Mouse (Mus musculus): ENCODE results near the gene Nrd1. TPM values are rescaled to one million over a fixed set of nuclear protein-coding genes. Genes with fewer than 3 reads are reported as not detected.

Gene Nrd1
- polyA plus RNA-seq, 1 experiment from 2014 or later, result 78.0 TPM

DNA sequence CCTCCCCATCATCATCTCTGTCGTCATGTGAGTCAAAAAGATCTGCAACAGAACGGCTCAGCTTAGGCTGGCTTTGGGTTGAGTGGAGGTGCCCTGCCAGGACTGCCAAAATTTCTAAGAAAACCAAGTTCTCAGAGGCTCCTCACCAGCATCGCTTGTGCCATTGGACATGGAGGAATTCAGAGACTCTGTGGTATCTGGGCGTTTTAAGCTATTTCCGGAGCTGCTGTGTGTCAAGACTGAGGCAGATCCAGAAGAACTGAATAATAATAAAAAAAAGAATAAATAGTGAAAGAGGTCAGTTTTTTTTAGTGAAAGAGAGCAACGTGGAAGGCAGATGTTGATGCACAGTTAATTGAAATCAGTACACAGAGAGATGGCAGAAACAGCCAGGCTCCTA lies 72.4 kb downstream of the Nrd1 start:
- WGBS, result 90% methylated on average over 6 of the region's 6 CpGs
- no peak for ATAC-seq (replicated peaks)
- no peak overlapping the region for H3K27ac ChIP-seq (replicated peaks)
- no peaks in the 10 kb centered on the region for H3K4me1 ChIP-seq
- no peaks in the 10 kb centered on the region for H3K9me3 ChIP-seq
- H3K36me3 ChIP-seq, result peaks cover 18% of the 10 kb centered on the region; the same call in 1 of the 2 replicates
- H3K27me3 ChIP-seq, result no peaks in the 10 kb centered on the region
- H3K4me2 ChIP-seq (replicated peaks), result no peak overlapping the region
- no peak overlapping the region for H3K9ac ChIP-seq (replicated peaks)
- H3K4me3 ChIP-seq, result no peak overlapping the region

DNA sequence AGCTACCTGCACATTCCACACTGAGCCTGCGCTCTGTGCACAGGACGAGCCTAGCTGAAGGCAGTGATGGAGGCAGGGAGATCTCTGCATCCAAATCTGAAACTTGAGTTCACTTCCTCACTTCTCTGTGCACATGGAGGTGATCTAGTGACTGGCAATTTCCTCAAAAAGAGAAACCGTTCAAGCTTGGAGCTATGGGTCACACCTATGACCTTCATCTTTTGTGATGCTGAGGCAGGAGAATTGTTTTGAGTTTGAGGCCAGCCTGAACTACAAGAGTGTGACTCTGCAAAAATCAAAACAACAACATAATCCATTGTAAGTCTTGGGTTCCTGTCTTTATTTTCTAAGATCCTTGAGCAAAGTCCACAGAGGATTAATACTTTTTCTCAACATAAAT lies 72.8 kb downstream of the Nrd1 start:
- Histone ChIP-seq H3K36me3 (peaks cover 16% of the 10 kb centered on the region; the same call in 1 of the 2 replicates), H3K27me3 (no peaks in the 10 kb centered on the region), H3K4me3 (no peak overlapping the region), H3K4me2 (replicated peaks) (no peak overlapping the region), H3K9ac (replicated peaks) (no peak overlapping the region), H3K4me1 (no peaks in the 10 kb centered on the region), H3K27ac (replicated peaks) (no peak overlapping the region), H3K9me3 (no peaks in the 10 kb centered on the region)
- ATAC-seq (replicated peaks), result no peak
- 84% methylated on average over 3 of the region's 3 CpGs for WGBS

- peaks cover 20% of the 10 kb centered on the region for H3K36me3 ChIP-seq
- no peak overlapping the region for H3K9ac ChIP-seq (replicated peaks)
- no peak overlapping the region for H3K4me2 ChIP-seq (replicated peaks)
- H3K4me1 ChIP-seq, result no peaks in the 10 kb centered on the region
- H3K27me3 ChIP-seq, result no peaks in the 10 kb centered on the region
- WGBS, result 96% methylated on average over 7 of the region's 7 CpGs
- no peaks in the 10 kb centered on the region for H3K9me3 ChIP-seq
- no peak overlapping the region for H3K27ac ChIP-seq (replicated peaks)
- no peak for ATAC-seq (replicated peaks)
- no peak overlapping the region for H3K4me3 ChIP-seq
Measured at GRCm38 (mm10) chr4:109078941-109079340, 78.5 kb downstream of the Nrd1 start.

- Histone ChIP-seq H3K36me3 (peaks cover 20% of the 10 kb centered on the region), H3K9ac (replicated peaks) (no peak overlapping the region), H3K27ac (replicated peaks) (no peak overlapping the region), H3K4me3 (no peak overlapping the region), H3K27me3 (no peaks in the 10 kb centered on the region), H3K4me1 (no peaks in the 10 kb centered on the region), H3K9me3 (no peaks in the 10 kb centered on the region), H3K4me2 (replicated peaks) (no peak overlapping the region)
- ATAC-seq (replicated peaks), result no peak
- 77% methylated on average over 3 of the region's 3 CpGs for WGBS
Measured at GRCm38 (mm10) chr4:109079676-109080075, 79.2 kb downstream of the Nrd1 start.

GRCm38 (mm10) chr4:109080118-109080517 lies 79.7 kb downstream of the Nrd1 start:
- 72% methylated on average over 5 of the region's 5 CpGs for WGBS
- Histone ChIP-seq H3K9ac (replicated peaks) (no peak overlapping the region), H3K9me3 (no peaks in the 10 kb centered on the region), H3K36me3 (peaks cover 20% of the 10 kb centered on the region), H3K4me3 (no peak overlapping the region), H3K4me2 (replicated peaks) (no peak overlapping the region), H3K27me3 (no peaks in the 10 kb centered on the region), H3K27ac (replicated peaks) (no peak overlapping the region), H3K4me1 (no peaks in the 10 kb centered on the region)
- no peak for ATAC-seq (replicated peaks)

DNA sequence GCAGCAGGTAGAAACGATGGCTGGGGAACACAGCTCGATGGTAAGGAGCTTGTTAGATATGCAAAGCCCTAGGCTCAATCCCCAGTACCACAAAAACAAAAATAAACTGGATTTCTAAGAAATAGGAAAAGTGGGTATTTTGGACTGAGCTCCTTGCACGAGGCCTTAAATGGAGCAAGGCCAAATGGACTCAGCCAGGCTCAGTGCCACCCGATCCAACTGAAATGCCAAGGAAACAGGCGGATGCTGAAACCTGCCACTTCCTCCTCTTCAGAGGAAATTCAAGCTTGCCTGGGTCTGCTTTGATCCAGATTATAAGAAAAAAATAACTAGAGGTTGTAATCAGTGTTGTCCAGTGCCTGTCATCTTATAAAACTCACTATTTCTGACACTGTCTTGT lies 88.7 kb downstream of the Nrd1 start:
- H3K9me3 ChIP-seq, result no peaks in the 10 kb centered on the region
- no peaks in the 10 kb centered on the region; the same call in 1 of the 2 replicates for H3K36me3 ChIP-seq
- WGBS, result 89% methylated on average over 5 of the region's 5 CpGs
- H3K27ac ChIP-seq (replicated peaks), result no peak overlapping the region
- no peak for ATAC-seq (replicated peaks)
- H3K4me1 ChIP-seq, result peaks cover 10% of the 10 kb centered on the region; the same call in 1 of the 2 replicates
- no peak overlapping the region for H3K4me2 ChIP-seq (replicated peaks)
- H3K9ac ChIP-seq (replicated peaks), result no peak overlapping the region
- no peak overlapping the region for H3K4me3 ChIP-seq
- no peaks in the 10 kb centered on the region for H3K27me3 ChIP-seq

DNA sequence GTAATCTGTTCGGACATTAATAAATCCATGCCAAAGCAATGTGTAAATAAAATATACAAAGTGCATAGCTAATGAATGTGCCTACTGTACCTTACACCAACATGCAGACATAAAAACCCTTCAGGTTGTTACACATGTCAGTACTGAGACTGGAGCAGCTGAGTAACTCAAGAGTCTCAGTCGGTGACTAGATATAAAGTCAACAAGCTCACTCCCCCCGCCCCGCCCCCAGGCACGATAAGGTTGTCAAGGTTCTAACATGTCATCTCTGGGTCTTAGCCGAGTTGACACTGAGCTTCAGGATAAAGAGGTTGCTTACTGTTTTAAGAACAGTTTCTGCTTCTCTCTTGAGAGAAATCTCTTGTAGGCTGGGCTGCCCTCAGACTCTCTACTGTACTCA lies 89.5 kb downstream of the Nrd1 start:
- Histone ChIP-seq H3K4me1 (peaks cover 10% of the 10 kb centered on the region; the same call in 1 of the 2 replicates), H3K36me3 (no peaks in the 10 kb centered on the region; the same call in 1 of the 2 replicates), H3K4me2 (replicated peaks) (no peak overlapping the region), H3K9me3 (no peaks in the 10 kb centered on the region), H3K4me3 (no peak overlapping the region), H3K27ac (replicated peaks) (no peak overlapping the region), H3K27me3 (no peaks in the 10 kb centered on the region), H3K9ac (replicated peaks) (no peak overlapping the region)
- 90% methylated on average over 6 of the region's 6 CpGs for WGBS
- ATAC-seq (replicated peaks), result no peak

DNA sequence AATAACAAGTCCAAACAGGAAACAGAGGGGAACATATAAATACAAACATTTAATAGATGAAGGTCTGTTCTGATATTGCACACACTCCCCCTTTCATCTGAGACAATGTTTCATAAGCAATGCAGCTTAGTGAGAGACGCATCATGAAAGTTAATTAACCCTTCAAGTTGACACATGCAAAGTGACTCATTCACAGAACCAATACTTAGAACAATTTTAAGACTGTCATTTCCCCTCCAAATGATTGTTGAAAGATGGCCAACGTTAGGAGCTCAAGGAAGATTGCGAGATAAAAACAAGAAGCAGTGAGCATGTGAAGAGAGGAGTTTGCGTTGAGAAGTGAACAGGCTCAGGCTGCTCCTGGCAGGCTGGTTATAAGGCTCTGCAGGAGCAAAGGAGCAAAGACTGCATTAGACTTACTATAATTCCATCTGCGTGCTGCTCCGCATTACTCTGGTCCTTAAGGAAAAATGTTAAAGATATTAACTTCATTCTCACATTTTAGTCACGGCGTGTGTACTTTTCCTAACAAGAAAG lies 90.9 kb downstream of the Nrd1 start:
- WGBS, result 66% methylated on average over 8 of the region's 8 CpGs
- Histone ChIP-seq H3K9me3 (no peaks in the 10 kb centered on the region), H3K4me1 (peaks cover 10% of the 10 kb centered on the region; the same call in 1 of the 2 replicates), H3K4me3 (no peak overlapping the region), H3K4me2 (replicated peaks) (no peak overlapping the region), H3K36me3 (no peaks in the 10 kb centered on the region; the same call in 1 of the 2 replicates), H3K9ac (replicated peaks) (no peak overlapping the region), H3K27ac (replicated peaks) (peak overlapping the region; percentile 42), H3K27me3 (no peaks in the 10 kb centered on the region)
- no peak for ATAC-seq (replicated peaks)

- WGBS, result 95% methylated on average over 5 of the region's 5 CpGs
- Histone ChIP-seq H3K27me3 (no peaks in the 10 kb centered on the region), H3K4me3 (no peak overlapping the region), H3K9ac (replicated peaks) (no peak overlapping the region), H3K27ac (replicated peaks) (no peak overlapping the region), H3K36me3 (no peaks in the 10 kb centered on the region; the same call in 1 of the 2 replicates), H3K4me2 (replicated peaks) (no peak overlapping the region), H3K9me3 (no peaks in the 10 kb centered on the region), H3K4me1 (peaks cover 10% of the 10 kb centered on the region; the same call in 1 of the 2 replicates)
- ATAC-seq (replicated peaks), result no peak
Measured at GRCm38 (mm10) chr4:109092344-109092743, 91.9 kb downstream of the Nrd1 start.

DNA sequence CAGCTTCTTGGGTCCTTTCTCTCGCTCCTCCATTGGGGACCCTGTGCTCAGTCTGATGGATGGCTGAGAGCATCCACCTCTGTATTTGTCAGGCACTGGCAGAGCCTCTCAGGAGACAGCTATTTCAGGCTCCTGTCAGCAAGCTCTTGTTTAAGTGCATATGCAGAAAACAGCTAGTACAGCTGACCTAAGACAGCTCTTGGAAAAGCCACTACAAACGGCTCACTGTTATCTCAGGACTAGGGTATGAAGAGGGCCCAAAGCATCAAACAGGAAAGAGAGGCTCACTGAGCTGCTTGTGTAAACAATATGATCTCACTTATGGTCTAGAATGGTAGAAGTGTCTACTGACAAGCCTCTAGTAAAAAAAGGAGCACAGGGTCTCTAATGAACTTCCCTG lies 93.8 kb downstream of the Nrd1 start:
- H3K27ac ChIP-seq (replicated peaks), result no peak overlapping the region
- H3K4me2 ChIP-seq (replicated peaks), result no peak overlapping the region
- no peak overlapping the region for H3K9ac ChIP-seq (replicated peaks)
- WGBS, result 78% methylated on average over 2 of the region's 2 CpGs
- no peaks in the 10 kb centered on the region for H3K27me3 ChIP-seq
- no peaks in the 10 kb centered on the region; the same call in 1 of the 2 replicates for H3K36me3 ChIP-seq
- no peaks in the 10 kb centered on the region for H3K9me3 ChIP-seq
- H3K4me1 ChIP-seq, result peaks cover 10% of the 10 kb centered on the region; the same call in 1 of the 2 replicates
- H3K4me3 ChIP-seq, result no peak overlapping the region
- no peak for ATAC-seq (replicated peaks)

GRCm38 (mm10) chr4:109098861-109099260 lies 98.4 kb downstream of the Nrd1 start:
- ATAC-seq (replicated peaks), result no peak
- H3K4me3 ChIP-seq, result no peak overlapping the region
- H3K9ac ChIP-seq (replicated peaks), result no peak overlapping the region
- no peaks in the 10 kb centered on the region for H3K9me3 ChIP-seq
- no peak overlapping the region for H3K27ac ChIP-seq (replicated peaks)
- H3K4me1 ChIP-seq, result no peaks in the 10 kb centered on the region
- WGBS, result 93% methylated on average over 3 of the region's 3 CpGs
- no peaks in the 10 kb centered on the region for H3K36me3 ChIP-seq
- H3K4me2 ChIP-seq (replicated peaks), result no peak overlapping the region
- no peaks in the 10 kb centered on the region for H3K27me3 ChIP-seq

- Histone ChIP-seq H3K27ac (replicated peaks) (no peak overlapping the region), H3K36me3 (no peaks in the 10 kb centered on the region), H3K9me3 (no peaks in the 10 kb centered on the region), H3K4me1 (peaks cover 3% of the 10 kb centered on the region; the same call in 1 of the 2 replicates), H3K27me3 (no peaks in the 10 kb centered on the region), H3K4me3 (no peak overlapping the region), H3K9ac (replicated peaks) (no peak overlapping the region), H3K4me2 (replicated peaks) (no peak overlapping the region)
- WGBS, result 88% methylated on average over 5 of the region's 5 CpGs
- ATAC-seq (replicated peaks), result no peak
Measured at GRCm38 (mm10) chr4:109102574-109102973, 102.1 kb downstream of the Nrd1 start.
